Mouse (Mus musculus) erythroblast, adult 5-6 weeks (primary cell): ENCODE results near the gene Plekhh1. TPM values are rescaled to one million over a fixed set of nuclear protein-coding genes. Genes with fewer than 3 reads are reported as not detected.

ENCODE experiments used
- ATAC-seq: replicated peaks from 2 replicates; pipeline ENCODE4 v1.8.0; 2016; ENCODE audit warnings: moderate number of reproducible peaks, mild to moderate bottlenecking, moderate TSS enrichment, inconsistent platforms; ENCODE audit not compliant: poor library complexity, low FRiP score, severe bottlenecking
- total RNA-seq, 2 experiments: library from RNA; stranded (forward) in 1 of 2; stranded (reverse) in 1 of 2; fragments of 150-400 nt in 1 of 2; fragments of 200-764, 138-1000 nt in 1 of 2; gene quantifications; 2 replicates each; pipeline versions ENCODE4 v1.2.3 to v1.2.4; 2015 to 2017; ENCODE audit warnings: low replicate concordance in 2 of 2

Plekhh1 gene
- total RNA-seq, 2 experiments from 2014 or later: not detected

GRCm38 (mm10) chr12:79068306-79068705 lies 39.3 kb downstream of the Plekhh1 start:
- no peak for ATAC-seq

DNA sequence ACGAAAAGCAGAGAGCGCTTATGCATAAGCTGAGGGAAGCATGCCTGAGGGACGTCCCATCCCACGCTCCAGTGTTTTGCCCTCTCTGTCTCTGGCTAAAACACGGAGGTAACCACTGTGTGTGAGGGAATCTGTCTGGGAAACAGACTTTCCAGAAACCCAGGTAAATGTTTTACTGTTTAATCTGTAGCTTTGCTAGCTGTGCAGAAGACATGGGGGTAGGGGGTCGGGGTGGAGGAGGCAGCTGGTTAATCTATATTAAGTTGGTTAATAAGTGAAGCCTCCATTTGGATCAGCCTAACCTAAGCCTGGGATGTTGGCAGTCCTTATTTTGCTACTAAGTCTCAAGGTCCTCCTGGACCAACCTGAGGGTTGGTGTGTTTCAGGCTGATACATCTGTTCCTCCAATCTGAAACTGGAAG lies 40.2 kb downstream of the Plekhh1 start:
- ATAC-seq: no peak

DNA sequence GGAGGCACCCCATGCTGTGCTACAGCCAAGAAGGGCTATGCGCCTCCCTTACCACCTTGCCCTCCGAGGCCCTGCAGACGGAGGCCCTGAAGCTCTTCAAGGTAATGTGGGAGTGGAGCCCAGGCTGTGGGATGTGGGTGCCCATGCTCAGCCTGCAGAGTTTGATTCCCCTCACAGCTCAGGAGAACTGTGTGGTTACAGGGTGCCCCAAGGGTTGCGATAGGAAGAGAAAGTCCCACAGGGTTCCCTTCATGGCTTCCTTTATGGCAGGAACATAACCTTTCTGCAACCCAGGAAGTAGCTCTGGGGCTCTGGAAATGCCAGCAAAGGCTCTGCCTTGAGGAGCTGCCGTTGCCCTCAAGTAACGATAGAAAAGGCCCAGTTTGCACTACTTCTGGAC lies 41.0 kb downstream of the Plekhh1 start:
- no peak for ATAC-seq

- no peak for ATAC-seq
Observed at GRCm38 (mm10) chr12:79070736-79071333, 41.9 kb downstream of the Plekhh1 start.

DNA sequence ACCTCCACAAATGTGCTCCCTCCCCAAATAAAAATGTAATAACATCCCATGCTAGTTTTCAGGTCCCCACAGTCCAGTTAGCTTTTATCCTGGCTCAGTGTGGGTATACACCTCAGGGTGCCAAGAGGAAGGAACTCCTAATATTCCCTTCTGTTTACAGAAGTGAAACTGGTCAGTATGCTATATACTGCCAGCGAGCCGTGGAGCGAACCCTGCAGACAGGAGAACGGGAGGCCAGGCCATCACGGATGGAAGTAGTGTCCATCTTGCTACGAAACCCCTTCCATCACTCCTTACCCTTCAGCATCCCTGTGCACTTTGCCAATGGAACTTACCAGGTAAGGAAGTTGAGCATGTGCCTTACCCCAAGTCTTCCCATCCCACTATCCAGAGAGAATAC lies 43.6 kb downstream of the Plekhh1 start:
- ATAC-seq: no peak

DNA sequence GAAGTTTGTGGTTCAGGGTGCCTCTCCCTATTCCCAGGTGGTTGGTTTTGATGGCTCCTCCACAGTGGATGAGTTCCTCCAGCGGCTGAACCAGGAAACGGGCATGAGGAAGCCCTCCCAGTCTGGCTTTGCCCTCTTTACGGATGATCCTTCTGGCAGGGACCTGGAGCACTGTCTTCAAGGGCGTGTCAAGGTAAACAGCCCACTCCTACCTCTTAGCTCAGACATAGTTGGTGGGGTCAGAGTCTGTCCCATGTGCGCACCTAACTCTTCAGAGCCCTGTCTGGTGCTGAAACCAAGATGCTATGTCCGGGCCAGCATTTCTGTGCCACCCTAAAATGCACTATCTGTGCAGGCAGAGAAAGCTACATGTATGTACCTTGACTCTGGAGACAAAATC lies 44.4 kb downstream of the Plekhh1 start:
- no peak for ATAC-seq

- ATAC-seq: peak; percentile 93
Observed at GRCm38 (mm10) chr12:79089182-79089812, 60.3 kb downstream of the Plekhh1 start, which contains the start of gene Pigh. Gene Pigh (minus strand): TSS chr12:79089651.

DNA sequence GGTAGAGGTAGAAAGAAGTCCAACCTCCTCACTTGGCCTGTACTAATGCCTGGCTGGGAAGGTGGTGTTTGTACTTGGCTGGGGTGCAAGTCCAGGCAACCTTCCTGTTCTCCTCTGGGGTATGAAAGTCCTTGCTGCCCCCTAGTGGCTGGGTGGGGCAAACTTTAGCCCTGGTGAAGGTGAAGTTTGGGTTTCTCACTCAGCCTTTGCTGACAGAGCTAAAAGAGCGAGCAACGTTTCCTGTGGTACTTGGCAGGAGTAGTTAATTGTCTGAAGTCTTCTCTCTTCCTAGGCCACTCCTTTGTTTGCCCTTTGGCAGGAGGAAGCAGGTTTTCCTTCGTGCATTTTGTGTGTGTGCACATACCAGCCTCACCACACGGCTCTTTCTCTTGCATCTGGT lies 63.6 kb downstream of the Plekhh1 start:
- ATAC-seq: no peak

- ATAC-seq: no peak
Observed at GRCm38 (mm10) chr12:79097106-79097752, 68.3 kb downstream of the Plekhh1 start.

DNA sequence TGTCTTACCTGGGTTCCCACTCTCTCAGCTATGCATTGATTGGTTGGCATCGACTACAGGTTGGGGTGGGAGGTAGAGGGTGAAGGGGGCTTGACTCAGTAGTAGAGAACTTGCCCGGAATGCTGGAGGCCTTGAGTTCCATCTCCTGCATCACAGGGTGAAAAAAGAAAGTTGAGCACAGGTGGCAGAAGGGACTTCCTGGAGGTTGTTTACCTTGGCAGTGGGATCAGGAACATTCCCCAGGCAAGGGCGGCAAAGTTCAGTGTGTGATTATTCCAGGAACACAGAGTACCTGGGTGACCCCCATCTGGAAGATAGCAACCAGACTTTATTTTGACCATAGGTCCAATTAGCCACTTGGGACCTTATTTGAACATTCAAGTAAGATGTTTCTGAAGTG lies 74.8 kb downstream of the Plekhh1 start:
- no peak for ATAC-seq

GRCm38 (mm10) chr12:79104544-79104943 lies 75.6 kb downstream of the Plekhh1 start:
- ATAC-seq: no peak

- no peak for ATAC-seq
Observed at GRCm38 (mm10) chr12:79105312-79105711, 76.3 kb downstream of the Plekhh1 start.

DNA sequence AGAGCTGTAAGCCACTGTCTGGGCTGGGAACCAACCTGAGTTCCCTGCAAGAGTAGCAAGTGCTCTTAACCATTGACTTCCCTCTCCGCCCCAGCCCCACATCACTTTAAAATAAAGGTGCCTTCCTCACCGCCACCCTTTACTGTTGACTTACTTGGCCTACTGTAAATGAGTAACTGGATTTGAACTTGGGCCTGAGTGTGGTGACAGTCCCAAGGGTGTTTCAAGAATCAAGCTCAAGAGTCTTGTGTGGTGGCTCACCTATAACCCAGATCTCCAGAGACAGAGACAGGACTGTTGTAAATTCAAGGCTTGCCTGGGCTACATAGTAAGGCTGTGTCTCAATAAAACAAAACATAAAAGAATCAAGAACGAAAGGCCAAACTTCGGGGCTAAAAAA lies 90.0 kb downstream of the Plekhh1 start:
- no peak for ATAC-seq

- no peak for ATAC-seq
Observed at GRCm38 (mm10) chr12:79122820-79123219, 93.9 kb downstream of the Plekhh1 start.

DNA sequence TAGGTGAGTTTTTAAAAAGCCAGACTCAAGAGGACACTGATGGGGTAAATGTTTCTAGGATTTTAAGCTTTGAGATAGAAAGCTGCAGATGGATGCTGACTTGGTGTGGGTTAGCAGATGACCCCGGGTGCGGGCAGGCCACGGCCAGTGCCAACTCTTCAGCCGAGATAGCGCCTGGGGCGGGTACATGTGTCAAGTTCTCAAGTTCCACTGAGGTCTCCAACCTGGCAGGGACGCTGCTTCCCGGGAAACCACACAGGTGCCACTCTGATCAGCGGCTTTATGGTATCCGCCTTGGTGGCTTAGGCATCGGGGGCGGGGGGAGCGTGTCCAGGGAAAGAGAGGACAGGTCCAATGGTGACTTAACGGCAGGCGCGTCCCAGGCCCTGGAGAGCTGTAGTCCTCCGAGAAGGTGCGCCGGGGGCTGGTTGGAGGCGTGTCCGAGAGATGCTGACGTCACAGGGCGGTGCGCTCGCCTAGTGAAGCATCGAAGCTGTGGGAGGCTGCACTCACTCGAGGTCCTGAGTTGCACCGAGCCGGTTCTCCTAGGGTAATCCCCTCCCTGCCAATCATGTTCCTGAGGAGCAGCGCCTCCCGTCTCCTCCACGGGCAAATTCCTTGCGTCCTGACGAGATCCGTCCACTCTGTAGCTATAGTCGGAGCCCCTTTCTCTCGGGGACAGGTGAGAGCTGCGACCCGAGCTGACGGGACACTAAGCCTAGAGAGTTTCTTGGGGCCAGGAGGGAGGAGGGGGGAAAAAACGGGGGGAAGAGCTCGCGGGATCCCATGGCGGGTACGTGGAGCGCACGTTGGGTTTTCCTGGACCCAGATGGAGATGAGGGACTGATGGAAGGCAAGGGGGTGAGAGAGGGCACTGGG lies 101.6 kb downstream of the Plekhh1 start, which contains the start of gene Arg2:
Gene Arg2, plus strand, starts transcription at position 479 of the 879 bp plus-strand sequence.
- peak; percentile 85 for ATAC-seq

Other genes starting within 250 kb of the Plekhh1 start
- 52.5 and 69.0 TPM in 2 replicates for gene Atp6v1d, start 167.5 kb upstream of the Plekhh1 start, total RNA-seq (2015; ENCODE audit: low replicate concordance)
- 22.2 and 35.0 TPM in 2 replicates for gene Atp6v1d, start 167.5 kb upstream of the Plekhh1 start, total RNA-seq (2017; ENCODE audit: low replicate concordance)
- 55.4 and 106 TPM in 2 replicates for gene Eif2s1, start 167.3 kb upstream of the Plekhh1 start, total RNA-seq (2015; ENCODE audit: low replicate concordance)
- gene Eif2s1, start 167.3 kb upstream of the Plekhh1 start, total RNA-seq (2017; ENCODE audit: low replicate concordance): 34.9 and 45.3 TPM in 2 replicates
- 6.7 TPM in 1 of 2 replicates, not detected in the other for gene Plek2, start 122.2 kb upstream of the Plekhh1 start, total RNA-seq (2015; ENCODE audit: low replicate concordance)
- 2.6 and 5.3 TPM in 2 replicates for gene Plek2, start 122.2 kb upstream of the Plekhh1 start, total RNA-seq (2017; ENCODE audit: low replicate concordance)
- gene Tmem229b, start 21.5 kb upstream of the Plekhh1 start, total RNA-seq (2015; ENCODE audit: low replicate concordance): 7.1 and 9.0 TPM in 2 replicates
- gene Tmem229b, start 21.5 kb upstream of the Plekhh1 start, total RNA-seq (2017; ENCODE audit: low replicate concordance): 5.4 and 9.5 TPM in 2 replicates
- 3.1 and 8.4 TPM in 2 replicates for gene Pigh, start 60.5 kb downstream of the Plekhh1 start, total RNA-seq (2015; ENCODE audit: low replicate concordance)
- gene Pigh, start 60.5 kb downstream of the Plekhh1 start, total RNA-seq (2017; ENCODE audit: low replicate concordance): 1.5 and 2.2 TPM in 2 replicates
- 0.77 and 2.3 TPM in 2 replicates for gene Arg2, start 101.6 kb downstream of the Plekhh1 start, total RNA-seq (2015; ENCODE audit: low replicate concordance)
- 0.43 and 1.1 TPM in 2 replicates for gene Arg2, start 101.6 kb downstream of the Plekhh1 start, total RNA-seq (2017; ENCODE audit: low replicate concordance)
- gene Vti1b, start 143.5 kb downstream of the Plekhh1 start, total RNA-seq (2015; ENCODE audit: low replicate concordance): 3.1 and 9.2 TPM in 2 replicates
- 31.4 and 41.3 TPM in 2 replicates for gene Vti1b, start 143.5 kb downstream of the Plekhh1 start, total RNA-seq (2017; ENCODE audit: low replicate concordance)
- gene Rdh11, start 163.1 kb downstream of the Plekhh1 start, total RNA-seq (2015; ENCODE audit: low replicate concordance): 4.4 and 5.2 TPM in 2 replicates
- gene Rdh11, start 163.1 kb downstream of the Plekhh1 start, total RNA-seq (2017; ENCODE audit: low replicate concordance): 6.4 and 6.6 TPM in 2 replicates
- 10.7 and 16.1 TPM in 2 replicates for gene Rdh12, start 179.8 kb downstream of the Plekhh1 start, total RNA-seq (2015; ENCODE audit: low replicate concordance)
- 2.6 and 4.5 TPM in 2 replicates for gene Rdh12, start 179.8 kb downstream of the Plekhh1 start, total RNA-seq (2017; ENCODE audit: low replicate concordance)